Mouse (Mus musculus): ENCODE results near the gene Vrk2. TPM values are rescaled to one million over a fixed set of nuclear protein-coding genes. Genes with fewer than 3 reads are reported as not detected.

The Vrk2 gene
- total RNA-seq (2012; rRNA removed) = 17.9 and 19.9 TPM in 2 replicates
- total RNA-seq (2014; rRNA removed) = 31.1 and 36.7 TPM in 2 replicates
- 58.7 and 66.4 TPM in 2 replicates for polyA plus RNA-seq (2012; ENCODE audit: insufficient read length, low read depth)

GRCm38 (mm10) chr11:26593061-26594059, at the start of gene Vrk2, which contains the start of gene Gm6899:
Vrk2 (minus strand) TSS chr11:26593999.
Gm6899 (plus strand) TSS chr11:26593241.
- Histone ChIP-seq H3K4me3 (replicated peaks in 1 of 3; ENCODE audit: low read depth in 2 of 3, low read length in 2 of 3, poor library complexity in 1 of 3) (peak within 1 kb of the TSS; percentile 75 to 77 (median 75)), H3K79me2 (replicated peaks; ENCODE audit: control insufficient read depth, extremely low read depth, insufficient read depth, poor library complexity, severe bottlenecking) (peaks cover 6% of the 10 kb centered on the region; the same call in 1 of the 2 replicates), H3K4me1 (ENCODE audit: control insufficient read depth in 1 of 2, insufficient read depth in 2 of 2) (peaks cover 0 to 44% of the 10 kb centered on the region in 2 experiments; a peak in 2 of 4 replicates), H3K27me3 (replicated peaks) (no peaks in the 10 kb centered on the region), H3K4me2 (ENCODE audit: insufficient read depth, low read depth, poor library complexity, severe bottlenecking) (peak within 1 kb of the TSS; percentile 89), H3K36me3 (replicated peaks in 1 of 2; ENCODE audit: control insufficient read depth in 1 of 2, insufficient read depth in 1 of 2, low read length in 1 of 2) (peaks cover 5 to 27% of the 10 kb centered on the region in 2 experiments), H3K9me3 (replicated peaks; ENCODE audit: low read length) (no peaks in the 10 kb centered on the region), H3K27ac (ENCODE audit: insufficient read depth, low read depth) (peak within 1 kb of the TSS; percentile 69), H3K9ac (ENCODE audit: insufficient read depth, low read depth) (peak within 1 kb of the TSS; percentile 76)
- dilution Hi-C loops (cut with MboI; ENCODE audit: extremely low pct_ligation_motif_present, extremely low pct_unique_long_range_greater_than_20kb, low sequenced_read_pairs) (no loop called here), in situ Hi-C loops (cut with MboI; ENCODE audit: low pct_ligation_motif_present, low pct_unique_long_range_greater_than_20kb, low sequenced_read_pairs) (no loop called here)
- peak; percentile 90 for DNase-seq (ENCODE audit: extremely low read depth)
- TF ChIP-seq POLR2A (IDR thresholded peaks at IDR 0.05; ENCODE audit: low read depth, low read length) (peak; percentile 98), TBP (conservative IDR thresholded peaks at IDR 0.05; ENCODE audit: low read depth, low read length) (peak; percentile 66), SMC3 (IDR thresholded peaks at IDR 0.05; ENCODE audit: low read depth, low read length) (peak; percentile 42), MYC (IDR thresholded peaks at IDR 0.05; ENCODE audit: low read depth, low read length) (no peak), MEF2A (IDR thresholded peaks at IDR 0.05; ENCODE audit: borderline replicate concordance, low read depth, low read length) (peak; percentile 34; the same call in 1 of the 2 replicates), CHD2 (IDR thresholded peaks at IDR 0.05; ENCODE audit: low read length) (no peak), ETS1 (conservative IDR thresholded peaks at IDR 0.05; ENCODE audit: low read depth, low read length) (peak; percentile 6; the same call in 1 of the 2 replicates), MXI1 (IDR thresholded peaks at IDR 0.05; ENCODE audit: low read depth, low read length) (0 out of 2 replicates have a peak, but pooled peaks have one; percentile 13), UBTF (IDR thresholded peaks at IDR 0.05; ENCODE audit: low read depth, low read length) (peak; percentile 99), SIN3A (IDR thresholded peaks at IDR 0.05; ENCODE audit: low read length) (no peak; the same call in none of the 2 replicates), RAD21 (IDR thresholded peaks at IDR 0.05; ENCODE audit: low read depth, low read length) (peak; percentile 22), ZMIZ1 (IDR thresholded peaks at IDR 0.05; ENCODE audit: low read depth, low read length) (peak; percentile 91), TCF12 (IDR thresholded peaks at IDR 0.05; ENCODE audit: low read depth, low read length) (peak; percentile 87), HCFC1 (IDR thresholded peaks at IDR 0.05; ENCODE audit: low read depth, low read length) (peak; percentile 40), USF2 (conservative IDR thresholded peaks at IDR 0.05; ENCODE audit: low read depth, low read length) (no peak), E2F4 (IDR thresholded peaks at IDR 0.05; ENCODE audit: insufficient replicate concordance, low read depth, low read length) (no peak), CTCF (conservative IDR thresholded peaks at IDR 0.05 in 1 of 2, IDR thresholded peaks at IDR 0.05 in 1 of 2; ENCODE audit: low read depth in 2 of 2, low read length in 2 of 2) (peak in 1 of 2 experiments; percentile 45; a peak in 2 of 4 replicates), BHLHE40 (IDR thresholded peaks at IDR 0.05; ENCODE audit: low read depth, low read length) (no peak), RCOR1 (conservative IDR thresholded peaks at IDR 0.05; ENCODE audit: low read depth, low read length) (no peak), JUND (conservative IDR thresholded peaks at IDR 0.05; ENCODE audit: low read depth, low read length) (no peak), GABPA (IDR thresholded peaks at IDR 0.05; ENCODE audit: insufficient replicate concordance, low read depth, low read length) (no peak), ELF1 (IDR thresholded peaks at IDR 0.05; ENCODE audit: low read depth, low read length) (peak; percentile 73), ZKSCAN1 (IDR thresholded peaks at IDR 0.05; ENCODE audit: borderline replicate concordance, low read depth, low read length) (no peak), NELFE (IDR thresholded peaks at IDR 0.05; ENCODE audit: low read depth, low read length) (peak; percentile 94), NRF1 (IDR thresholded peaks at IDR 0.05; ENCODE audit: low read depth, low read length) (peak; percentile 30)

All from CH12.LX (cell line).